Mouse (Mus musculus) bone marrow, adult 2 months (tissue): Measurements from ENCODE around the gene Syn3. TPM values are rescaled to one million over a fixed set of nuclear protein-coding genes. Genes with fewer than 3 reads are reported as not detected.

ENCODE experiments used
- H3K27ac ChIP-seq: fragments of 200-500 bp; 2 replicates; pipeline ENCODE4 v1.5.1; 2012; ENCODE audit warnings: low read depth, mild to moderate bottlenecking, control low read depth, inconsistent platforms, low read length; ENCODE audit not compliant: control insufficient read depth, poor library complexity, insufficient read depth
- H3K4me1 ChIP-seq: fragments of 200-500 bp; 2 replicates; pipeline ENCODE4 v1.6.1; 2011; ENCODE audit warnings: low read length; ENCODE audit not compliant: control insufficient read depth, insufficient read depth
- H3K4me3 ChIP-seq: fragments of 200-500 bp; replicated peaks from 2 replicates; pipeline ENCODE3; 2011; ENCODE audit warnings: mild to moderate bottlenecking, low read depth, low read length, control low read depth; ENCODE audit not compliant: control insufficient read depth
- CTCF ChIP-seq: fragments of 200-500 bp; IDR thresholded peaks from 2 replicates; pipeline ENCODE4 v1.5.1; 2011; ENCODE audit warnings: low read length, control low read depth; ENCODE audit not compliant: control insufficient read depth, insufficient read depth
- POLR2A ChIP-seq: fragments of 200-500 bp; IDR thresholded peaks from 2 replicates; pipeline ENCODE4 v1.6.1; 2011; ENCODE audit warnings: low read depth, mild to moderate bottlenecking, control low read depth, low read length, borderline replicate concordance; ENCODE audit not compliant: control insufficient read depth
- WGBS: fragments of 180-500 bp; shearing (Covaris S2); methylation state at CpG from one replicate; pipeline ENCODE4 v1.1.7; 2018; 5-methylcytosine and 5-hydroxymethylcytosine counted together
- polyA plus RNA-seq: library from polyadenylated mRNA; stranded (reverse); fragments of >200 nt; gene quantifications from 2 replicates; pipeline ENCODE4 v1.2.4, GENCODE M21; 2011; ENCODE audit warnings: low replicate concordance; ENCODE audit not compliant: missing spikeins, insufficient read depth, insufficient read length

The Syn3 gene
- polyA plus RNA-seq, 1 experiment: 0.75 TPM

DNA sequence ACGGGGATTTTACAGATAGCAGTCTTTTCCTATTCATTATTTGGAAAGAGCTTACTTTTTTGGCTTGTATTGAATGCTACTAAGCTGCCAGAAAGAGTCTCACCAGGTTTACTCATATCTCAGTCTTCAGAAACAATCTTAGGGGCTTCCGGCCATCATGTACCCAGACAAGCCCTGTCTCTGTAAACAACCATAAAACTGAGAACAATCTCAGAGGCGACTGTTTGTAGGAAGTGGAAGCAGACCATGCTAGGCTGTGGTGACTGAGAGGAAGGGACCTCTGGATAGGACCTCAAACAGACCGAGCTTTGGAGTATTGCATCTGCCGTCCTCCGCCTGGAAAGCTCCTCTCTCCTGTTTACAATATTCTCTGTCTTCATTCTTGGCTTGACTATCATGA is 400.3 kb downstream of the Syn3 start:
- no peaks in the 10 kb centered on the region for H3K4me1 ChIP-seq

GRCm38 (mm10) chr10:86093109-86094035 is 405.3 kb downstream of the Syn3 start:
- no peak overlapping the region for H3K27ac ChIP-seq
- H3K4me3 ChIP-seq: no peak overlapping the region
- WGBS: 50% methylated on average over 14 of the region's 14 CpGs
- H3K4me1 ChIP-seq: no peaks in the 10 kb centered on the region
- TF ChIP-seq CTCF (no peak), POLR2A (no peak)

More for the DNA sequence above, 400.3 kb downstream of the Syn3 start:
- WGBS: 68% methylated on average over 6 of the region's 6 CpGs
- H3K4me3 ChIP-seq: no peak overlapping the region
- no peak overlapping the region for H3K27ac ChIP-seq
- TF ChIP-seq POLR2A (no peak), CTCF (no peak)

GRCm38 (mm10) chr10:86091919-86092318 is 406.8 kb downstream of the Syn3 start:
- no peak overlapping the region for H3K4me3 ChIP-seq
- no peaks in the 10 kb centered on the region for H3K4me1 ChIP-seq
- TF ChIP-seq CTCF (peak; percentile 79), POLR2A (no peak)
- H3K27ac ChIP-seq: no peak overlapping the region
- 52% methylated on average over 10 of the region's 10 CpGs for WGBS

DNA sequence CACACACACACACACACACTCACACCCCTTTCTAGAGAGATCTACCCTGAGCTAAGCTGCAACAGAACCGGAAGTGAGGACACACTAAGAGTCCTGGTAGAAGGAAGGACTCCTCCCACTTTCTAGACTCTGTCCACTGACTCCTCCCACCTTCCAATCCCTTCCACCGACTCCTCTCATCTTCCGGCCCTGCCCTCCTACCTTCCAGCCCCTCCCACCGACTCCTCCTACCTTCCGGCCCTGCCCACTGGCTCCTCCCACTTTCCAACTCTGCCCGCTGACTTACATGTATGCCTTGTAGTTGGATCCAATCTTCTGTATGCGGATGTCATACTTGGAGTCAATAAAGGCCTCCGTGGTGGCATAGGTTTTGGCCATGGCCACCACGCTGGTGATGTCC is 418.8 kb downstream of the Syn3 start:
- TF ChIP-seq CTCF: no peak
- no peak for TF ChIP-seq POLR2A
- WGBS: 77% methylated on average over 9 of the region's 9 CpGs
- Histone ChIP-seq H3K4me1 (no peaks in the 10 kb centered on the region; the same call in 1 of the 2 replicates), H3K27ac (no peak overlapping the region; the same call in 1 of the 2 replicates), H3K4me3 (no peak overlapping the region)

- peaks cover 3% of the 10 kb centered on the region for H3K4me1 ChIP-seq
Observed at GRCm38 (mm10) chr10:86078761-86079160, 419.9 kb downstream of the Syn3 start.

GRCm38 (mm10) chr10:86077272-86077671 is 421.4 kb downstream of the Syn3 start:
- Histone ChIP-seq H3K27ac (no peak overlapping the region), H3K4me3 (no peak overlapping the region), H3K4me1 (peaks cover 3% of the 10 kb centered on the region)
- TF ChIP-seq CTCF: no peak
- TF ChIP-seq POLR2A: no peak
- 75% methylated on average over 2 of the region's 2 CpGs for WGBS

More at GRCm38 (mm10) chr10:86078761-86079160, 419.9 kb downstream of the Syn3 start:
- TF ChIP-seq CTCF: no peak
- TF ChIP-seq POLR2A: no peak
- Histone ChIP-seq H3K4me3 (no peak overlapping the region), H3K27ac (no peak overlapping the region)
- WGBS: 82% methylated on average over 2 of the region's 2 CpGs

DNA sequence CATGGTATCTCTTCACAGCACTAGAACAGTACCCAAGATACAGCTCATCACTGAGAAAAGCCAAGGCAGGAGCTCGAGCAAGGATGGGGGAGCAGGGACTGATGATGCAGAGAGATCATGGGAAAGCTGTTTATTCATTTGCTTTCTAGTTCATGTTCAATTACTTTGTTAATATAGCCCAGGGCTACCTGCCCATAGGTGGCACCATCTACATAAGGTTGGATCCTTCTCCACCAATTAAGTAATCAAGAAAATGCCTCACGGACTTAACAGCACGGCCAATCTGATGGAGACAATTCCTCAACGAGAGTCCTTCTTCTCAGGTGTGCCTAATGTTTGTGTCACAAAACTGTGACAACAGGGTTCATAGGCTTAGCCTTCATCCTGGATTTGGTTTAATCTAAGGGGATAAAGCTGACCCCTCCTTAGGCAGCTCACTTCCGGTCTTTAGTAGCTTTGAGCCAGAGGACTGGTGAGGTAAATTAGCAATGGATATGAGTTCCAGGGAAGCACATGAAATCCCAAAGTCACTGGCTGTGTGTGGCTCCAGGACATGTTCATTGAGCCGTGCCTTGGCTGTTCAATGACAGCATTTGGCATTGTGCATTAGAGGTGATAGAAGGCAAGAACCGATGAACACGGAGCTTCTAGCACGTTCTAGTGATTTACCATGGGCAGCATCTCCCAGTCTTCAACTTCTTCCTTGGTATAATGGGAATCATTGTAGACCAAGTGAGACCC is 423.6 kb downstream of the Syn3 start:
- no peak for TF ChIP-seq POLR2A
- no peak for TF ChIP-seq CTCF
- Histone ChIP-seq H3K4me3 (no peak overlapping the region), H3K27ac (no peak overlapping the region), H3K4me1 (peaks cover 3% of the 10 kb centered on the region)
- 73% methylated on average over 9 of the region's 9 CpGs for WGBS

GRCm38 (mm10) chr10:86074134-86074533 is 424.6 kb downstream of the Syn3 start:
- Histone ChIP-seq H3K4me3 (no peak overlapping the region), H3K4me1 (peaks cover 3% of the 10 kb centered on the region), H3K27ac (no peak overlapping the region)
- WGBS: 24% methylated on average over 4 of the region's 4 CpGs
- no peak for TF ChIP-seq POLR2A
- TF ChIP-seq CTCF: no peak
